Mouse (Mus musculus) effector memory CD4-positive, alpha-beta T cell, adult 7 months (primary cell): Measurements from ENCODE around the gene Eif5a. TPM values are rescaled to one million over a fixed set of nuclear protein-coding genes. Genes with fewer than 3 reads are reported as not detected.

ENCODE experiments used
- polyA plus RNA-seq: library from polyadenylated mRNA; unstranded; fragments of 100-300 nt; shearing (Covaris generic); gene quantifications from one replicate; pipeline ENCODE4 v1.2.1, GENCODE M21; 2017

The Eif5a gene
- 1,038 TPM for polyA plus RNA-seq

GRCm38 (mm10) chr11:69921114-69922011, at the start of gene Eif5a:
TSS of gene Eif5a (minus strand) at chr11:69921958.

GRCm38 (mm10) chr11:69964650-69965270, 43.0 kb upstream of the Eif5a start, which contains the start of gene Cldn7:
TSS of gene Cldn7 (plus strand) at chr11:69964779.

DNA sequence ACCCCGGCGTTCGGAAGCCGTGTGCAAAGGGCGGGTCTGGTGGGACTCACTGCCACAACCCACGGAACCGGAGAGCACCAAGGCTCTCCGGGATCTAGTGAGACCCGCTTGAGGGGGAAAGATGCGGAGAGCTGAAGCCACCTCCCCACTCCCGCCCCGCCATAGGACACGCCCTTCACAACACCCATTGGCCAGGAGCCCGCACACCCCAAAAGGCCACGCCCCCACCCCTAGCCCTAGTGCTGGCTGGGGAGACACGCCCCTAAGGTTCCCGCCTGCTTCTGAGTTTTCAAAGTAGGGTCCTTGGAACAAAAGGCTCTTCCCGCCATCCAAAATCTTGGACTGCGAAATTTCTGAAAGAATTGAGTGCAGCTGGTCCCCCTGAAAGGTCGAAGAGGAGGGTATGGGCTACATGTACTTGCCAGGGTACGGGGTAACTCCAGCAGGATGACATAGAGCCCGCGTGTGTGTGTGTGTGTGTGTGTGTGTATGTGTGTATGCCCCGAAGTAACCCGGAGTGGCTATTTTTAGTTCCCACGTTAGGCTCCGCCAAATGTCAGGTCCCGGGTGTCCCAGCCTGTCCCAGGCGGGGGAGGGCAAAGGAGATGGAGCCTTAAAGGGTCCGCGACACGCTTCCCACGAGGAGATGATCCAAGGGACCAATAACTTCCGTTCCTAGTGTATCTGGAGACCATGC, 26.5 kb upstream of the Eif5a start, which contains the start of gene Slc2a4:
TSS of gene Slc2a4 (minus strand) at position 123 of the 697 bp plus-strand sequence.

DNA sequence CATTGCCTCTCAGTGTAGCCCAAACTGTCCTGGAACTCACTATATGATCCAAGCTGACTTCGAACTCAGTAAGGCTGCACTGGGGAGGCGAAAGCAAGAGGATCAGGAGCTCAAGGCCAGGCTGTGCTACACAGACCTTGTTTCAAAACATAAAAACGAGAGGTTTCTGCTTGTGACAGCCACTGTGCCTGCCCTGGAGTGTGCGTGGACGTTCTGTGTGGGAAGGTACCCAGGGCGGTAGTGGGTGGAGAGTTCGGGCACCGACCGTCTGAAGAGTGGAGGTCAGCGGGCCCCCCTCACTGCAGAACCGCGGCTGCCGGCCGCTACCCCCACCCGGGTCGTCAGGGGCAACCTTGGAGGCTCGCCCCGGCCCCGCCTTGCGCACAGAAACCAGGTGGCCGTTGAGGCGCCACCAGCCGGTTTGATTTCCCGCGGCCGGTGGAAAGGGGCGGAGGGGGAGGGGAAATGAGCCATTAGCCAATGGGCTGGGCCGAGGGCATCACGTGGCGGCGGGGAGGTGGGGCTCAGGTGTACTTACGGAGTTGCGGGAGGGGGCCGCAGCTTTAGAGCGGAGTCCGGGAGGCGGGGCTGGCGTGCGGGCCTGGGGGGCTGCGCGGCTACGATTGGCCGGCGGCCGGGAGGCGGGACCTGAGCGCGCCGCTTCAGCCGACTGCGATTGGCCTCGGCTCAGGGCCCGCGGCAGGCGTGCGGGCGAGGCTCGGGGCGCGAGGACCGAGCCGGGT, 13.6 kb upstream of the Eif5a start, which contains the start of gene Ybx2:
TSS of gene Ybx2 (plus strand) at position 660 of the 743 bp plus-strand sequence.

DNA sequence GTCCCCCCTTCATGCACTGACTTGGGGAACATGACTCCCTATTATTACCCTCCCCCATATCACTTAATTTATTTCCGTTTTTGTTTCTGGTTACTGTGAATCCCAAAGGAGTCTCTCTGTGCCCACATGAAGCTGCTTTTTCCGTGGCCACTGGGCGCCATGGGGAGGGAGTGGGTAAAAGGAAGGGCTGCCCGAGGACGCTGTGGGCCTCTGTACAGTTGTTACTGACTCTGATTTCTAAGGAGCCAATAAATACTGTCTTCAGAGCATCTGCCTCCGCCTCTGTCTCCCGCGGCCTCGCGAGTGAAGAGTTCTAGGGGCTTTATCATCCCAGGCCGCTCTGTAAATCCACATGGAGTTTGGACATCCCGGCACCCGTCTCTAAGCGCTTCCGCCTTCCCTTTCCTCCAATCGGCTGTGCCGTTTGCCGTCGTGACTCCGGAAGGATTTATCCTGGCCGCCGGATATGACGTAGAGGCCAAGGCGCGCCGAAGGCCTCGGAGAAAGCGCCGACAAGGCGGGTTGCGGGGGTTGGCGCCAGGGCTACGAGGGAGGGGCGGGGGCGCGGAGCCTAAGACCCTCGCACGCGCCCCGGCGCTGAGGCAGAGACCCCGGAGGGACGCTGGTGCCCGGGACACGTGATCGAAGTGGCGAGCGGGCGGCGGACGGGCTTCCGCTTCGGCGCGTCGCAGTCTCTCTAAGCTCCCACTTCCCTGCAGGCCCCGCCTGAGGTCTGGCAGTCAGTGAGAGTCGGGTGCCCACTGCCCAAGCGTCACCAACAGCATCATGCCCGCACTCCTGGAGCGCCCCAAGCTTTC, 8.0 kb downstream of the Eif5a start, which contains the start of gene Gps2:
TSS of gene Gps2 (plus strand) at position 335 of the 818 bp plus-strand sequence.

GRCm38 (mm10) chr11:69900471-69901405, 21.0 kb downstream of the Eif5a start, which contains the start of the genes 2810408A11Rik and Neurl4:
TSS of gene 2810408A11Rik (minus strand) at chr11:69900987.
TSS of gene Neurl4 (plus strand) at chr11:69901072.

GRCm38 (mm10) chr11:69895291-69895690, 26.5 kb downstream of the Eif5a start, which contains the start of gene Acap1:
TSS of gene Acap1 (minus strand) at chr11:69895539.

GRCm38 (mm10) chr11:69880853-69881603, 40.7 kb downstream of the Eif5a start, which contains the start of gene Kctd11:
TSS of gene Kctd11 (minus strand) at chr11:69881406.

GRCm38 (mm10) chr11:69877878-69878277, 43.9 kb downstream of the Eif5a start, which contains the start of gene Tmem95:
TSS of gene Tmem95 (minus strand) at chr11:69878018.

Other genes starting within 250 kb of the Eif5a start
- 729 TPM for gene Eif4a1, start 249.5 kb downstream of the Eif5a start, polyA plus RNA-seq
- gene Senp3, start 239.9 kb downstream of the Eif5a start, polyA plus RNA-seq, result 29.6 TPM
- not detected for gene Tnfsf13, start 236.2 kb downstream of the Eif5a start, polyA plus RNA-seq
- not detected for gene Tnfsf12, start 226.1 kb downstream of the Eif5a start, polyA plus RNA-seq
- gene Tnfsfm13, start 225.9 kb downstream of the Eif5a start, polyA plus RNA-seq, result not detected
- gene Polr2a, start 163.3 kb downstream of the Eif5a start, polyA plus RNA-seq, result 51.9 TPM
- gene Slc35g3, start 160.0 kb downstream of the Eif5a start, polyA plus RNA-seq, result 0.26 TPM
- gene Zbtb4, start 156.0 kb downstream of the Eif5a start, polyA plus RNA-seq, result 4.2 TPM
- 0.52 TPM for gene Chrnb1, start 126.0 kb downstream of the Eif5a start, polyA plus RNA-seq
- gene Fgf11, start 120.1 kb downstream of the Eif5a start, polyA plus RNA-seq, result not detected
- not detected for gene Tmem102, start 116.3 kb downstream of the Eif5a start, polyA plus RNA-seq
- gene Gm39566, start 106.7 kb downstream of the Eif5a start, polyA plus RNA-seq, result 0.16 TPM
- 0.39 TPM for gene Spem2, start 103.5 kb downstream of the Eif5a start, polyA plus RNA-seq
- not detected for gene Spem1, start 99.8 kb downstream of the Eif5a start, polyA plus RNA-seq
- gene Nlgn2, start 84.2 kb downstream of the Eif5a start, polyA plus RNA-seq, result 0.15 TPM
- 44.3 TPM for gene Tmem256, start 83.4 kb downstream of the Eif5a start, polyA plus RNA-seq
- gene Plscr3, start 75.6 kb downstream of the Eif5a start, polyA plus RNA-seq, result 8.5 TPM
- gene Tnk1, start 63.2 kb downstream of the Eif5a start, polyA plus RNA-seq, result 0.27 TPM
- not detected for gene Tmem95, start 43.9 kb downstream of the Eif5a start, polyA plus RNA-seq
- gene Kctd11, start 40.6 kb downstream of the Eif5a start, polyA plus RNA-seq, result 0.95 TPM
- gene Acap1, start 26.4 kb downstream of the Eif5a start, polyA plus RNA-seq, result 485 TPM
- 1.6 TPM for gene 2810408A11Rik, start 21.0 kb downstream of the Eif5a start, polyA plus RNA-seq
- 7.3 TPM for gene Neurl4, start 20.9 kb downstream of the Eif5a start, polyA plus RNA-seq
- gene Gps2, start 8.1 kb downstream of the Eif5a start, polyA plus RNA-seq, result 235 TPM
- gene Ybx2, start 13.8 kb upstream of the Eif5a start, polyA plus RNA-seq, result not detected
- gene Slc2a4, start 26.2 kb upstream of the Eif5a start, polyA plus RNA-seq, result not detected
- not detected for gene Cldn7, start 42.8 kb upstream of the Eif5a start, polyA plus RNA-seq
- 34.3 TPM for gene Ctdnep1, start 59.2 kb upstream of the Eif5a start, polyA plus RNA-seq
- gene Elp5, start 60.6 kb upstream of the Eif5a start, polyA plus RNA-seq, result 57.5 TPM
- 358 TPM for gene Gabarap, start 69.2 kb upstream of the Eif5a start, polyA plus RNA-seq
- 52.1 TPM for gene Phf23, start 73.8 kb upstream of the Eif5a start, polyA plus RNA-seq
- gene Dvl2, start 78.6 kb upstream of the Eif5a start, polyA plus RNA-seq, result 15.5 TPM
- 101 TPM for gene Acadvl, start 93.5 kb upstream of the Eif5a start, polyA plus RNA-seq
- 6.9 TPM for gene Dlg4, start 95.0 kb upstream of the Eif5a start, polyA plus RNA-seq
- not detected for gene Asgr1, start 132.1 kb upstream of the Eif5a start, polyA plus RNA-seq
- not detected for gene Asgr2, start 170.7 kb upstream of the Eif5a start, polyA plus RNA-seq
- gene Mgl2, start 208.4 kb upstream of the Eif5a start, polyA plus RNA-seq, result not detected
- not detected for gene Clec10a, start 234.2 kb upstream of the Eif5a start, polyA plus RNA-seq